Mouse (Mus musculus) spleen, postnatal 10 days (tissue): ENCODE measurements around the gene Tnfrsf23.
A peak's percentile ranks its signal among the peaks of the same experiment; 100 is the strongest.
"Not testable (repeated sequence)": the region's sequence is repeated elsewhere in the genome, so short reads cannot be mapped to it uniquely, and the experiment has no call there.

Experiments used
- DNase-seq, 2 experiments: peaks; one replicate each; pipeline ENCODE4 v3.0.0; 2021 to 2022; ENCODE audit warnings: low spot score in 2 of 2

Tnfrsf23 gene

GRCm38 (mm10) chr7:143685359-143686067 is at the start of gene Tnfrsf23:
TSS of gene Tnfrsf23 (minus strand) at chr7:143685872.
- DNase-seq = peak; percentile 24 to 77

GRCm38 (mm10) chr7:143733746-143734145 is 48.1 kb upstream of the Tnfrsf23 start:
- no peak for DNase-seq

- no peak for DNase-seq
Observed at GRCm38 (mm10) chr7:143729886-143730285, 44.2 kb upstream of the Tnfrsf23 start.

- DNase-seq = no peak
Observed at GRCm38 (mm10) chr7:143726396-143726795, 40.7 kb upstream of the Tnfrsf23 start.

GRCm38 (mm10) chr7:143723841-143724240 is 38.2 kb upstream of the Tnfrsf23 start:
- DNase-seq = no peak

- DNase-seq = no peak
Observed at GRCm38 (mm10) chr7:143722646-143723045, 37.0 kb upstream of the Tnfrsf23 start.

GRCm38 (mm10) chr7:143717811-143718210 is 32.1 kb upstream of the Tnfrsf23 start:
- DNase-seq = no peak

- DNase-seq = peak; percentile 10 to 26
Observed at GRCm38 (mm10) chr7:143713421-143713820, 27.7 kb upstream of the Tnfrsf23 start.

- DNase-seq = peak in 1 of 2 experiments; percentile 39
Observed at GRCm38 (mm10) chr7:143712771-143713348, 27.2 kb upstream of the Tnfrsf23 start.

GRCm38 (mm10) chr7:143712023-143712422 is 26.4 kb upstream of the Tnfrsf23 start:
- DNase-seq = peak in 1 of 2 experiments; percentile 34

GRCm38 (mm10) chr7:143711381-143711780 is 25.7 kb upstream of the Tnfrsf23 start:
- no peak for DNase-seq

- DNase-seq = no peak
Observed at GRCm38 (mm10) chr7:143709395-143709794, 23.7 kb upstream of the Tnfrsf23 start.

- DNase-seq = peak; percentile 66 to 86
Observed at GRCm38 (mm10) chr7:143706697-143707438, 21.2 kb upstream of the Tnfrsf23 start.

GRCm38 (mm10) chr7:143696140-143696539 is 10.5 kb upstream of the Tnfrsf23 start:
- DNase-seq = peak in 1 of 2 experiments; percentile 55

- no peak for DNase-seq
Observed at GRCm38 (mm10) chr7:143694550-143694949, 8.9 kb upstream of the Tnfrsf23 start.

GRCm38 (mm10) chr7:143692746-143693510 is 7.3 kb upstream of the Tnfrsf23 start:
- no peak for DNase-seq

GRCm38 (mm10) chr7:143691909-143692308 is 6.2 kb upstream of the Tnfrsf23 start:
- no peak for DNase-seq

- DNase-seq = no peak
Observed at GRCm38 (mm10) chr7:143691181-143691580, 5.5 kb upstream of the Tnfrsf23 start.

GRCm38 (mm10) chr7:143689946-143690345 is 4.3 kb upstream of the Tnfrsf23 start:
- DNase-seq = peak in 1 of 2 experiments; percentile 12

- no peak for DNase-seq
Observed at GRCm38 (mm10) chr7:143689481-143689880, 3.8 kb upstream of the Tnfrsf23 start.

- not testable (repeated sequence) for DNase-seq
Observed at GRCm38 (mm10) chr7:143686676-143687075, 1.0 kb upstream of the Tnfrsf23 start.

- DNase-seq = not testable (repeated sequence)
Observed at GRCm38 (mm10) chr7:143686191-143686590, 519 bp upstream of the Tnfrsf23 start.
